Mouse (Mus musculus): Measurements from ENCODE around the gene Sytl3. TPM values are rescaled to one million over a fixed set of nuclear protein-coding genes. Genes with fewer than 3 reads are reported as not detected.

Gene Sytl3
- total and polyA plus RNA-seq, 3 experiments: 27.6 to 73.2 (median 59.3) TPM

DNA sequence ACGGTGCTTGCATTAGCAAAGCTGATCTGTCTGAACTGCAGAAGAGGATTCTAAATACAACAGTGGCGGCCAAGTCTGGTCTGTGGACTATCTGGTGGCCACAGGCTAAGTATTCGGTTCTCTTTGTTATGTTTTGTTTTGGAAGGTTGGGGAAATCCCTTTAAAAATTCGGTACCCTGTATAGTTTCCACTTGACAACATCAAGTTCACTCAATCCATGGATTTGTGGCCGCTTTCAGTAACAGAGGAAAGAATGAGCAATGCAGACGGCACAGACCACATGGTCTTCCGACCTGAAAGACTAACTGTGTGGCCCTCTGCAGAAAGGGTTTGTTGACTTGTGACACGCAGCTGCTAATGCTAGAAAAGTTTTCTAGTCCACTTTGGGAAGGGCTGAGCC is 100.0 kb downstream of the Sytl3 start (continued):
- TF ChIP-seq EP300 (IDR thresholded peaks at IDR 0.05; ENCODE audit: low read length) (peak; percentile 89), JUND (conservative IDR thresholded peaks at IDR 0.05; ENCODE audit: low read depth, low read length) (peak; percentile 86), MEF2A (IDR thresholded peaks at IDR 0.05; ENCODE audit: borderline replicate concordance, low read depth, low read length) (peak; percentile 93), UBTF (IDR thresholded peaks at IDR 0.05; ENCODE audit: low read depth, low read length) (no peak)

- H3K4me3 ChIP-seq (replicated peaks in 1 of 3; ENCODE audit: low read depth in 2 of 3, low read length in 2 of 3, poor library complexity in 1 of 3): no peak overlapping the region
- DNase-seq (ENCODE audit: extremely low read depth): no peak
- peaks cover 66% of the 10 kb centered on the region for H3K79me2 ChIP-seq (replicated peaks; ENCODE audit: control insufficient read depth, extremely low read depth, insufficient read depth, poor library complexity, severe bottlenecking)
- H3K9ac ChIP-seq (ENCODE audit: insufficient read depth, low read depth): 0 out of 2 replicates have a peak overlapping the region, but pooled peaks have one; percentile 2
- dilution Hi-C loops (cut with MboI; ENCODE audit: extremely low pct_ligation_motif_present, extremely low pct_unique_long_range_greater_than_20kb, low sequenced_read_pairs): no loop called here
- peak overlapping the region; percentile 71 for H3K27ac ChIP-seq (ENCODE audit: insufficient read depth, low read depth)
- H3K4me2 ChIP-seq (ENCODE audit: insufficient read depth, low read depth, poor library complexity, severe bottlenecking): peak overlapping the region; percentile 72
- H3K36me3 ChIP-seq (replicated peaks in 1 of 2; ENCODE audit: control insufficient read depth in 1 of 2, insufficient read depth in 1 of 2, low read length in 1 of 2): peaks cover 37 to 69% of the 10 kb centered on the region in 2 experiments
- no peaks in the 10 kb centered on the region for H3K9me3 ChIP-seq (replicated peaks; ENCODE audit: low read length)
- H3K27me3 ChIP-seq (replicated peaks): no peaks in the 10 kb centered on the region
- H3K4me1 ChIP-seq (ENCODE audit: control insufficient read depth in 1 of 2, insufficient read depth in 2 of 2): peaks cover 14 to 78% of the 10 kb centered on the region in 2 experiments
- in situ Hi-C loops (cut with MboI; ENCODE audit: low pct_ligation_motif_present, low pct_unique_long_range_greater_than_20kb, low sequenced_read_pairs): no loop called here
- TF ChIP-seq MYC (IDR thresholded peaks at IDR 0.05; ENCODE audit: low read depth, low read length): no peak
- no peak for TF ChIP-seq ELF1 (IDR thresholded peaks at IDR 0.05; ENCODE audit: low read depth, low read length)
- no peak for TF ChIP-seq TBP (conservative IDR thresholded peaks at IDR 0.05; ENCODE audit: low read depth, low read length)
- TF ChIP-seq POLR2AphosphoS2 (IDR thresholded peaks at IDR 0.05; ENCODE audit: low read depth, low read length): no peak
- TF ChIP-seq POLR2A (IDR thresholded peaks at IDR 0.05; ENCODE audit: low read depth, low read length): no peak
- no peak; the same call in 1 of the 2 replicates for TF ChIP-seq MXI1 (IDR thresholded peaks at IDR 0.05; ENCODE audit: low read depth, low read length)
- peak; percentile 67; the same call in 1 of the 2 replicates for TF ChIP-seq MEF2A (IDR thresholded peaks at IDR 0.05; ENCODE audit: borderline replicate concordance, low read depth, low read length)
- no peak for TF ChIP-seq RAD21 (IDR thresholded peaks at IDR 0.05; ENCODE audit: low read depth, low read length)
- TF ChIP-seq GABPA (IDR thresholded peaks at IDR 0.05; ENCODE audit: insufficient replicate concordance, low read depth, low read length): no peak
- no peak for TF ChIP-seq CHD2 (IDR thresholded peaks at IDR 0.05; ENCODE audit: low read length)
- no peak for TF ChIP-seq ZMIZ1 (IDR thresholded peaks at IDR 0.05; ENCODE audit: low read depth, low read length)
- no peak for TF ChIP-seq ZC3H11A (IDR thresholded peaks at IDR 0.05; ENCODE audit: low read depth, low read length)
- no peak for TF ChIP-seq PAX5 (IDR thresholded peaks at IDR 0.05; ENCODE audit: low read length)
- TF ChIP-seq NELFE (IDR thresholded peaks at IDR 0.05; ENCODE audit: low read depth, low read length): no peak
- 0 out of 2 replicates have a peak, but pooled peaks have one; percentile 26 for TF ChIP-seq MAZ (IDR thresholded peaks at IDR 0.05; ENCODE audit: low read depth, low read length)
- no peak for TF ChIP-seq USF2 (conservative IDR thresholded peaks at IDR 0.05; ENCODE audit: low read depth, low read length)
- TF ChIP-seq ZNF384 (IDR thresholded peaks at IDR 0.05; ENCODE audit: low read depth, low read length): no peak
- TF ChIP-seq UBTF (IDR thresholded peaks at IDR 0.05; ENCODE audit: low read depth, low read length): no peak
- no peak for TF ChIP-seq RCOR1 (conservative IDR thresholded peaks at IDR 0.05; ENCODE audit: low read depth, low read length)
- TF ChIP-seq SIN3A (IDR thresholded peaks at IDR 0.05; ENCODE audit: low read length): peak; percentile 17; the same call in 1 of the 2 replicates
- no peak for TF ChIP-seq KAT2A (IDR thresholded peaks at IDR 0.05; ENCODE audit: insufficient replicate concordance, low read length)
- TF ChIP-seq NRF1 (IDR thresholded peaks at IDR 0.05; ENCODE audit: low read depth, low read length): no peak
- TF ChIP-seq IRF4 (IDR thresholded peaks at IDR 0.05; ENCODE audit: low read depth, low read length): peak; percentile 23; the same call in 1 of the 2 replicates
- TF ChIP-seq ZKSCAN1 (IDR thresholded peaks at IDR 0.05; ENCODE audit: borderline replicate concordance, low read depth, low read length): no peak
- TF ChIP-seq HCFC1 (IDR thresholded peaks at IDR 0.05; ENCODE audit: low read depth, low read length): no peak
- TF ChIP-seq BHLHE40 (IDR thresholded peaks at IDR 0.05; ENCODE audit: low read depth, low read length): no peak
- TF ChIP-seq JUND (conservative IDR thresholded peaks at IDR 0.05; ENCODE audit: low read depth, low read length): no peak
- no peak for TF ChIP-seq MAX (IDR thresholded peaks at IDR 0.05; ENCODE audit: low read length)
- no peak for TF ChIP-seq EP300 (IDR thresholded peaks at IDR 0.05; ENCODE audit: low read length)
- TF ChIP-seq SMC3 (IDR thresholded peaks at IDR 0.05; ENCODE audit: low read depth, low read length): peak; percentile 5
- no peak for TF ChIP-seq E2F4 (IDR thresholded peaks at IDR 0.05; ENCODE audit: insufficient replicate concordance, low read depth, low read length)
- no peak for TF ChIP-seq CHD1 (IDR thresholded peaks at IDR 0.05; ENCODE audit: low read depth, low read length)
- no peak for TF ChIP-seq TCF12 (IDR thresholded peaks at IDR 0.05; ENCODE audit: low read depth, low read length)
- TF ChIP-seq CTCF (conservative IDR thresholded peaks at IDR 0.05 in 1 of 2, IDR thresholded peaks at IDR 0.05 in 1 of 2; ENCODE audit: low read depth in 2 of 2, low read length in 2 of 2): peak in 1 of 2 experiments; percentile 31; a peak in 2 of 4 replicates
- TF ChIP-seq ETS1 (conservative IDR thresholded peaks at IDR 0.05; ENCODE audit: low read depth, low read length): no peak
- no peak for TF ChIP-seq MAFK (IDR thresholded peaks at IDR 0.05; ENCODE audit: insufficient replicate concordance, low read length)
- TF ChIP-seq USF1 (IDR thresholded peaks at IDR 0.05; ENCODE audit: low read depth, low read length): no peak
Observed at GRCm38 (mm10) chr17:6759717-6760292, 100.9 kb downstream of the Sytl3 start.

Data from CH12.LX (cell line).